Mouse (Mus musculus): ENCODE measurements around the gene Tent5b.

Tent5b gene

DNA sequence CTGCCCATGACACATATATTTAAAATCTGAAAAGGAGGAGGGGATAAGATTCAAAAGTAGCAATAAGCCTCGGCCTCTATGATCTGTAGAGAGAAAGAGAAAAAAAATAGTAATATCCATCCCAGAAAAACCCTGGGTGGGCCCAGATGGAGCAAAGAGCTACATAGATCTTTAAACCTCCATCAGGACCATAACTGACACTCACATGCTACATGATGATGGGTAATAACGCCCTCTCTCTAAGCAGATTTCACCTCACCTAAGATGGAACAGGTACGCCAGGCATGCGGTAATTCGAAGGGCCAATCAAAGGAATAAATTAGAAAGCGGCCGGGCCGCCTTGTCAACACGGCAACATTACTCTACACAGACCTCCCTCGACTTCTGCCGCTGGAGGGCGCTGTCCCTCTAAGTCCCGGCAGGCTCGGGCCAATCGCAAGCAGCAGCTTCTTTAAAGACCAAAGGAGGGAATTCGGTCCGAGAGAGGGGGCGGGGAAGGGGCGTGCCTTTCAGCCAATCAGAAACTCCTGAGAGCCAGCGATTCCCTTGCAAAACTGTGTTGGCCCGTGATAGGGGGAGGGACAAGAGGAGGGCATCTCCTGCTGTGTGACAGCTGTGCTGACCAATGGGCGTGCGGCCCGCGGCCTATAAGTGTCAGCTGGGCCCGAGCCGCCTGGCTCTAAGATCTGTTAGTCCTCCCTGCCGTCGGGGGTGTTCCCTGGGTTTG, at the start of gene Tent5b:
TSS of gene Tent5b (plus strand) at position 675 of the 727 bp plus-strand sequence.
- DNase-seq (ENCODE audit: low spot score), result peak; percentile 99

DNA sequence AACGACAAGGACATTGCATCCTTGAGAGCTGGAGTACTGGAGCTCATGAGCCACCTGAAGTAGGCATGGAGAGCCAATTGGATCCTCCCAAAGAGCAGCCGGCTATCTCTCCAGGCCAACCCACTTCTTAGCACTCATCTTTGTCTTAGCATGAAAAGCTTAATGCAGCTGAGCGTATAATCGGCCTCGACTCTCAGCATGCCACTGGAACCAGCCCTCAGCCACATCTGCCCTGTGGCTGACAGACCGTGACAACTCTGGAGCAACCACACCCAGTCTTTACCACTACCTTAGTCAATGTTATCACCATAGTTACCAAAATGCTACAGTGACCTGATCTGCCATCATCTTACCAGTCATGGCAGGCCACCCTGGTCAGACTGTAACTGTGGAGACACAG, 48.4 kb upstream of the Tent5b start:
- no peak for DNase-seq (ENCODE audit: low spot score)

DNA sequence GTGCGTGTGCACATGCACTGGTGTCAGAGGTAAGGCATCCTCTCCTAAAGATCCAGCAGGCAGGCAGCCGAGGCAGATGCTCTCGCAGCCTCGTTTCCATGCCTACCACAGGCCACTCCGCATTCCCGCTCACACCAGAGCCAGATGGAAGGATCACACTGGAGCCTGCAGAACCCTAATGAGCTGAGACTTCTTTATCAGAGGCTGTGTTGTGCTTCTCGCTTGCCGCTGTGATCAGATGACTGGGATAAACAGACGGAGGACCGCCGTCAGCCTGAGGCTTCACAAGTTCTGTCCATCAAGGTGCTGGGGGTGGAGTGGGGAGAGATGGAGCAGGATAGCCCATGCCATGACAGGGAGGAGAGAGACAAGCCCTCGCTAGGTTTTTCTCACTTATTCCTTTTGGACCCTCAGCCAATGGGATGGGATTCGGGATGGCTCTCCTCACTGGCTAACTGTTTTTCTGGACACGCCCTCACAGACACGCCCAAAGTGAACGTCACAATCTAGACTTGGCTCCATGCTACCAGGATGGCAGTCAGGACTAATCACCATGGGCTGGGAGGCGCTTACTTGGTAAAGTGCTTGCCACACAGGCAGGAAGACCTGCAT, 47.3 kb upstream of the Tent5b start:
- no peak for DNase-seq (ENCODE audit: low spot score)

DNA sequence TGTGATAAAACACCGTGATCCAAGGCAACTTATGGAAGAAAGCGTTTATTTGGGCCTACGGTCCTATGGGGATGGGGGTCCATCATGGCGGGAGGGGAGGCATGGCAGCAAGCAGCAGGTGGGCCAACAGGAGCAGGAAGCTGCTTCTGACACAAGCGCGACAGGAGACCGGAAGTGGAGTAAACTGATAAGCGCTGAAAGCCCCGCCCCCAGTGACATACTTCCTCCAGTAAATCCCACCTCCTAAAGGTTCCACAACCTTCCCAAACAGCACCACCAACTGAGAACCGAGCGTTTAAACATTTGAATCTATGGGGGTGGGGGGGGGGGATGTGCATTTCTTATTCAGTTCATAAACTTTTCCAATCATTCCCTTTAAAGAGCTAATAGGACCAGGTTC, 44.0 kb upstream of the Tent5b start:
- DNase-seq (ENCODE audit: low spot score), result no peak

DNA sequence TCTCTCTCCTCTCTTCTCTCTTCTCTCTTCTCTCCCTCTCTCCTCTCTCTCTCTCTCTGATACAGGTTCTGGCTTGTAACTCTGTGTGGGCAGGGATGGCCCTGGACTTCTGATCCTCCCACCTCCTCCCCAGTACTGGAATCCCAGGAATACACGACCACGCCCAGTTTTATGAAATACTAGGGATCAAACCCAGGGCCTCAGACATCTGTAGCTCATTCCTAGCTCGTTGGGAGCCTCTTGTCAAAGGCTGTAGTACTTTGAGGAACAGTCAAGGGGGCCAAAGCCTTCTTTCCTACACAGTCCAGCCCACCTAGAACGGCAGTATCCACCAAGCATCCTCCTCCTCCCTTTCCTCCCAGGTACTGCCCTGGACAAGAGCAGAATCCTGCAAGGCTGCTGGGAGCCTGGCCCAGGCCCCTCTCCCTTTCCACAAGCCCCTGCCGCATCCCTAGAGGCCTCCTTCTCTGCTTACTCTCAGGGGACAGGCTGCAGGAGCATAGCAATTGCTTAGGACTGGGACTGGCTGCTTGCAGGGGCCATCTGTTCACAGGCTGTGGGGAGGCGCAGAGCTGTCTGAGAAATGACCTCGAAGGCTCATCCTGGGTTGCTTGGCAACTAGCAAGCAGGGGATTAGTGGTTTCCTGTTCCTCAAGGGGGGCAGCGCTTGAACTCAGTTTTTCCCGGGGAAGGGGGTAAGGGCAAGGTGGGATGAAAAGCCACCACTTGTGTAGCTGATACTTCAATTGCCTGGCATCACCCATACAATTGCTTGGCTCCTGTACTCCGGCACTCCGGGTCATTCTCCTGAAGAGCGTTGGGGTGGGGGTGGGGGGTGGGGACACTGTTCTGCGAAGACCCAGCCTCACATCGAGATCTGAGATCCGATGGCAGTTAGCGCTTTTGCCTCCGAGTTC, 40.2 kb upstream of the Tent5b start:
- DNase-seq (ENCODE audit: low spot score), result no peak

DNA sequence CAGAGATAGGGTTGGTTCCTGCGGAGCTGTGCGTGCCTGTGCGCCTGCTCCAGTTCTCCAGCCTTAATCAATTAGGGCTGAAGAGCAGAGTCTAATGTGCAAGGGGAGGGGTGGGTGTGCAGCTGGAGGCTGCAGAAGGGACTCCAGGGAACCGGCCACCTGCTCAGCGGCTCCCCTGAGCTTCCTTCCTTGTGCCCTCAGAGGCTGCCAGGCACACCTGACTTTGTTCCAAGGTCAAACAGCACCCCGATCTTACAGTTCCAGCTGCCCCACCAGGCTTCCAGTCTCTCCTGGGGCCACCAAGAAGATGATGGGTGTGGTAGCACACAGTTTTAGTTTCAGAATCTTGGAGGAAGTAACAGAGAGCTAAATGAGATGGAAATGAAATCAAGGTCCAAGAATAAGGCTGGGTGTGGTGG, 39.5 kb upstream of the Tent5b start:
- no peak for DNase-seq (ENCODE audit: low spot score)

DNA sequence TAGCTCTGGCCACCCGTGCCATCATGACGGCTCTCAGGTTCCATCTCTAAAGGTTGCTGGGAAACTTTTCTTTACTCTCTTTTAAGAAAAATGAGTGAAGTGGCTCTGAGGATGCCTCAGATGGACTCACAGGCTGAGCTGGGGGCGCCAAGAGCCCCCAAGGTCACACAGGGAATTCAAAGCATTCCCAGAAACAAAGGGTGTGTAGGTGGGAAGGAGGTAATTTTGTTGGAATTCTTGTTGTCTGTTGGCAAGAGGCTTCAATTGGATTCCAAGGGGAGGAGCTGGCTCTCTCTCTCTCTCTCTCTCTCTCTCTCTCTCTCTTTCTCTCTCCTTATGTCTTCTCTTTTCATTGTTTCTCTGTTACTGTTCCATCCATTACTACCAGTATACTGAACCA, 37.7 kb upstream of the Tent5b start:
- DNase-seq (ENCODE audit: low spot score), result no peak

DNA sequence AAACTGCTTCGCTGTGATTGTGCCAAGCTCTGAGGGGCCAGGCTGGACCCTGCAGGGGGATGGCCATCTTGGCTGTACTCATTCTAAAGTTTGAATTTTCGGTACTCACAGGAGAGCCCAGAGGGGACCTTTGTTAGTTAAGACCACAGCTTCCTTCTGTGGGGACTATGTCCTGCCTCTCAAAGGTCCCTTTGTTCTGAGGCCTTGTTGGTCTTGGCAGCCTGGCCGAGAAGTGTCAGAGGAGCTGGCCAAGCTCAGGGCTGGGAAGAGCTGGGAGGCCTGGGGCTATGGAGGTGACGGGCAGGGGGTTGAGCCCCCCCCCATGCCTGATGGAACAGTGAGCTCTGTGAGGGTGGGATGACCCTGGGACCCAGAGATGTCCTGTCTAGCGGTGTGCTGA, 36.8 kb upstream of the Tent5b start:
- no peak for DNase-seq (ENCODE audit: low spot score)

DNA sequence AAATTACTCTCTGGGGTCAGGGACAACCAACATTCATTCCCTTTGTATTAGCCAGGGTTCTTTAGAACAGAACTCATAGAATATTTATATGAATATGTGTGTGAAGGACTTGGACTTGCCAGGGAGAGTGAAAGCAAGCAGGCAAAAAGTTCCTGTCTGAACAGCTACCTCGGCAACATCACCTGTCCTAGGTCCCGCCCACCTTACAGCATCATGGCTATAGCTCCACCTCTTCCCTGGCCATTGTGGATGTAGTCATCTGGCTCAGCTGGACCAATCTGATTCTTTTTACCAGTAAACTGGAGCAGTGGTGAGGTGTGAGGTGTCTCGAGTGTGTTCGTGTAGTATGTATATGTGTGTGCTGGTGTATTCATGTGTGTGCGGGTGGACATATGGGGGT, 34.2 kb upstream of the Tent5b start:
- DNase-seq (ENCODE audit: low spot score), result no peak

DNA sequence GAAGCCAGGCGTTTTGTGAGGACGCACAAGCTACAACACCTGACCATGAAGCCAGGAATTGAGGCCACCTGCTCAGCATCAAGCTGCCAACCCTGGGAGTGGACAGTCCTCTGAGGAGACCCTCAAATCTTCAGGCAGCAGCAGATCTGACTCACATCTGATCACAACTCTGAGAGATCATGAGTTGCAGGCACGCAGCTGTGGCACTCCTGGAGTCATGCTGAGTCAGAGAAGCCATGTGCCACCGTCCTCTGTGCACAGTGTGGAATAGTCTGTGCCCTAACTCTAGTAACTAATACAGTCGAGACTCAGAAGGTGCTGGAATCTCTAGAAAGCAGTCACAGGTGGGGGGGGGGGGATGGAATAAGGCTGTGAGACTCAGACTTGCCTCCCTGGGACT, 32.6 kb upstream of the Tent5b start:
- DNase-seq (ENCODE audit: low spot score), result no peak

DNA sequence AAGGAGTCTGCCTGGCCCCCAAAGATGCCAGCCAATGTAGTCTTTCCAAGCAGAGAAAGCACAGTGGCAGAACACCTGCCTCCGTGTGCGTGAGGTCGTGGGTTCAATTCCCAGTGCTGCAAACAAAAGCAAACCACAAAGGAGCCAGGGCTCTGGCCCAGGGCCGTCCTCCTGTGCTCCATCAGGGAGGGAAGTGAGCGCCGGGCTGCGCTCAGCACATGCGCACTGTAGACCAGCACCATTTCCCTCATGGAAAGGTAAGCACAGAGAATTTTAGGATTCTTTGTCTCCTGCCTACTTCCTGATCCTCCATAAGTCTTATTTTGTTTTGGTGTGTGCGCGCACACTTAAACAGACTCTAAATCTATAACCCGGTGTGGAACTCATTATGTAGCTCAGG, 32.0 kb upstream of the Tent5b start:
- no peak for DNase-seq (ENCODE audit: low spot score)

DNA sequence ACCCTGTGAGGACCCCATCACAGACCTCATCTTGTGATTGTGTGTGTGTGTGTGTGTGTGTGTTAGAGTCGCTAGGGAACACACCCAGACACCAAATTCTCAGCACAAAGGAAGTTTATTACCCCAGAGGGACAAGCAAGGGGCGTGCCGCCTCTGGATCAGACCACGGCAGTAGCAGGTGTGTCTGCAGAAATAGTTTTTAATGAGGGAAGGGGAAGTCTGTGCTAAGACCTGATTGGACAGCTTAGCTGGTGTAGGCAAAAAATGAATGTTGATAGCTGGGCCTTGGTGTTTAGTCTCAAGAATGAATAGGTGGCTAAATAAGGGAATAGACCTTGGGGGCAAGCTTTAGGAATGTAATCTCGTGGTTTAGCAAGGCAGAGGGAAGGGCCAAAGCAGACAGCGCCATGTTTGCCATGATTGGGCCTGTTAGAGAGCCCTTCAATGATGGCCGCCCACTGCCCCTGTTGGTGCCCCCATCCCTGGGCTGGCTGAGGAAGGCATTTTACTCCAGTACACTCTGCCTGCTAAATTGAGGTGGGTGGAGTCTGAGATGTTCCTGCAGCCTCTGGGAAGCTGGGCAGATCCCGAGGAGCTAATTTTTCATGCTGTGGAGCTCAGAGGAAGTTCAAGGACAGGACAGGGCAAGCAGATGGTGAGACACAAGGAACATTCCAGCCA, 31.1 kb upstream of the Tent5b start:
- no peak for DNase-seq (ENCODE audit: low spot score)

DNA sequence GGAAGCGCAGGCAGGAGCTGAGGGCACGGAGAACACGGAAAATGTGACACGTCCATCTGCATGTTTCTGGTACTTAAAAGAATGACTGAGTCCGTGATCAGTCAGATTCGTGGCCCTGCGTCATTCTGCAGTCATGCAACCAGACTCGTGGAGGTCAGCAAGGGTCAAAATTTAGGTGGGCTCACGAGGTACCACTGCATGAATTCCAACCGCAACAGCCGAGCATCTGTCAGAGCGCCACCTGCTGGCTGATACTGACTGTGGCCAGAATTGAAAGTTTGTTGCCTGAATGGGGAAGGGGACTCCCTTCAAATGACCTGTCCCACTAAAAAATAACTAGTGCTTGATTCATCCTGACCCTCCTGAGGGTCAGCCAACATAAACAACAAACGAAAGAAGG, 30.2 kb upstream of the Tent5b start:
- DNase-seq (ENCODE audit: low spot score), result peak; percentile 26

DNA sequence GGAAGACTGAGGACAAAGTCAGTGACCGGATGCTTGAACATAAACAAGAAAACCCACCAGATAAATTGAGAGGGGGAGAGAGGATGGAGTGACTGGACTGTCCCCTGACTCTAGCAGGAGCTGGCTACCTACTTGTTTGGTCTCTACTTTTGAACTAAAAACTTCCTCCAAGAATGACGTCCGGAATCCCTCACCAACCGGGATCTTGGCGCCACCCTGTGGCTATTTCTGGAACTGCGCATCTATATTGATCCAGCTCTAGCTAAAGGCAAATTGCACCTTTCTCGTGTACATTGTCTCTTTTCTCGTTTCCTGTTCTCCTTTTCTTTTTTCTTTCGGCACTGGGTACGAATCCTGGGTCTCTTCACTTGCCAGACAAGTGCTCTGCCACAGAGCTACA, 28.4 kb upstream of the Tent5b start:
- peak; percentile 82 for DNase-seq (ENCODE audit: low spot score)

DNA sequence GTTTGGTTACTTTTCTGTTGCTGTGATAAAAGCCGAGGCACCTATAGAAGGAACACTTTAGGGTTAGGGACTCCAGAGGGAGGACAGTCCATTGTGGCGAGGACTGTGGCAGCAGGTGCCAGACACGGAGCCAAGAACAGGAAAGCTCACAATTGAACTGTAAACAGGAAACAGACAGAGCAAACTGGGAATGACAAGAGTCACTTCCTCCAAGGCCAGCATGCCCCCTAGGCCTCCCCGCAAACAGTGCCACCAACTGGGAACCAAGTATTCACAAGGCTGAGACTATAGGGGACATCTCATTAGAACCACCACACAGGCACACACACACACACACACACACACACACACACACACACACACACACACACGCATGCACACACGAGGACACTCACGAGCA, 27.5 kb upstream of the Tent5b start:
- peak; percentile 39 for DNase-seq (ENCODE audit: low spot score)

DNA sequence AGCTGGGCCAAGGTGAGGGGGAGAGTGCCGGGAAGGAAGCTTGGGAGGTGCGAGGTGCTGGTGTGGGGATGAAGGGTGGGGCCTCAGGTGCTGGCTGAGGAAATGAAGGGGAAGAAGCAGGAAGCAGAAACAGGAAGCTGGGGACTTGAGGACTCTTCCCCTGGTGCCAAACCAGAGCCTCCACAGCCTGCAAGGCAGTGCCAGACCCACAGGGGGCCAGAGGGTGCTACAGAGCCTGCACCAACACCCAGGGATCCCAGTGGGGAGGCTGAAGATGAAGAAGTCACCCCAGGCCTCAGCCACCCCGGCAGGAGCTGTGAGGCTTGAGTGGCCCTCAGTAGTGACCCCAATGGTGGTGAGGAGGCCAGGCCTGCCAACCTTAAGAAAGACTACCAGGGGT, 21.9 kb upstream of the Tent5b start:
- DNase-seq (ENCODE audit: low spot score), result no peak

DNA sequence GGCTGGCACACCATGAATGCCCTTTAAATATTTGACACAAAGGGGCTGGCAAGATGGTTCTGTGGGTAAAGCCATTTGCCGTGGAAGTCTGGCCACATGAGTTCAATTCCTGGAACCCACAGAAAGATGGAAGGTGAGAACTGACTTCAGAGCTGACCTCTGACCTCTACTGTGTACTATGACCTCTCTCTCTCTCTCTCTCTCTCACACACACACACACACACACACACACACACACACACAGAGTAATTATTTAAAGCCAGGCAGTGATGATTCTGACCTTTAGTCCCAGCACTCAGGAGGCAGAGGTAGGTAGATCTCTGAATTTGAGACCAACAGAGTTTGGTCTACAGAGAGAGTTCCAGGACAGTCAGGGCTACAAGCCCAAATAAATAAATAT, 19.9 kb upstream of the Tent5b start:
- DNase-seq (ENCODE audit: low spot score), result no peak

DNA sequence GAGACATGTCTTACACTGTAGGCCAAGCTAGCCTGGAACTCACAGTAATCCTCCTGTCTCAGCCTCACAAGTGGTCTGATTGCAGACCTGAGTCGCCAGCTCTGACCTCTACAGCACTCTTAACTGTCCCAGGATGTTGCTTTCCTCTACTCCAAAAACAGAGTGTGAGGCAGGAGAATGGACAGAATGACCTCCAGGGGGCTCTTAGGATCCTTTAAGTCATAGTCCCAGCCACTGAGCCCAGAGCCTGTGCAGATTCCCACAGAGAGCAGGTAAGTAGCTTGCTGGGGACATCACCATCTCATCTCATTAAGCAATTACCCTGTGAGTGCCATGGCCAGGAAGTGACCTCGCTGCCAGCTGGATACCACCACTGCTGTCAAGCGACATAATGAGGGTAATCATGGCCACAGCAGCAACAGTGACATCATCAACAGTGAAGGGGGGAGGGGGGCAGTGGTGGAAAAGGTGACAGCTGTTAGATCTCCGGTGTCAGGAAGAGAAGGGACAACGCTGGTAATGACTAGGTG, 19.1 kb upstream of the Tent5b start:
- no peak for DNase-seq (ENCODE audit: low spot score)

DNA sequence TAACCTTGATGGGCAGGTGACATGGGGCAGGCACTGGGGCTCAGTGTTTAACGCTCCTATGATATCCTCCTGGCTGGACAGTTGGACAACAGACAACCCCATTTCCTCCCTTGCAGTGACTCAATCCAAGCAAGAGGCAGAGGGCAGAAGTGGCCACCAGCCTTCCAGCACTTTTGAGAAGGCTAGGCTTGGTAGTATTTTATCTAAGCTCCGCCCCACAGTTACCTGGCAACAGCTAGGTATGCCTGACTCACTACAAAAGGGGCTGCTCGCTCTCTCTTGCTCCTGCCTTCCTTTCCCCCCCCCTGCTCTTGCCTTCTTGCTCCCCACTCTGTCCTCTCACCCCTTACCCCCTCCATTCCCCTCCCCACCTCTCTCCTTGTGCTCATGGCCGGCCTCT, 18.6 kb upstream of the Tent5b start:
- DNase-seq (ENCODE audit: low spot score), result no peak

DNA sequence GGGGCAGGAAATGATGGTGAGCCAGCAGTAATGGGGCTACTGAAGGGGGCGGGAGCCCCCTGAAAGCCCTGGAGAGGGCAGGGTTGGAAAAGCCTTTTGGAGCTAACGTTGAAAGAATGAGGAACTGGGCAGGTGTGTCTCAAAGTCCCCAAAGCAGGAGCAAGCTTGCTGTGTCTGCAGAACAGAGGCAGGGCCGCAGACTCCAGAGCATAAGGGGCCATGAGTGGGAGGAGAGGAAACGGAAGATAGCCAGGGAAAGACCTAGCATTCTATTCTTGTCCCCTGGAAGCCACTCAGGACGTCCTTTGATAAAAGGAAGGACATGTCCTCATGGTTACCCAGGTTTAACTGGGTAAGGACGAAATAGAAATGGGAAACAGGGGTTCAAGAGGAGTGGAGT, 16.7 kb upstream of the Tent5b start:
- DNase-seq (ENCODE audit: low spot score), result no peak

DNA sequence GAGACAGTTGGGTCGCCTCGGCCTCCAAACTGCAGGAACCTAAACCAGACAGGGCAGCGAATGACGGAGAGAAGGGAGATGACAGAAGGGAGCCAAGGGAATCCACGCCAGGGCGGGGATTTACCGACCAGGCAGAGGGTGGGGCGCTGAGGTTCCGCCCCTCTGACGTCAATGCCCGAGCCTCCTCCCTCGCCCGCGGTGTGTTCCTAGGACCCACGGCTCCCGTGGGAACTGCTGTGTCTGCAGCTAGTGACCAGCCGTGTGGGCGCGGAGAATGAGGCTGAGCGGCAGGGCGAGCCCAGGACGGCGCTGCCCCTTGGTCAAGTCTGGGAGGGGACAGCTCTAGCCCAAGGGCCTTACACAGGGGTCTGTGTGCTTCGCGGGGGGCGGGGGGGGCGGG, 11.9 kb upstream of the Tent5b start:
- peak; percentile 86 for DNase-seq (ENCODE audit: low spot score)

DNA sequence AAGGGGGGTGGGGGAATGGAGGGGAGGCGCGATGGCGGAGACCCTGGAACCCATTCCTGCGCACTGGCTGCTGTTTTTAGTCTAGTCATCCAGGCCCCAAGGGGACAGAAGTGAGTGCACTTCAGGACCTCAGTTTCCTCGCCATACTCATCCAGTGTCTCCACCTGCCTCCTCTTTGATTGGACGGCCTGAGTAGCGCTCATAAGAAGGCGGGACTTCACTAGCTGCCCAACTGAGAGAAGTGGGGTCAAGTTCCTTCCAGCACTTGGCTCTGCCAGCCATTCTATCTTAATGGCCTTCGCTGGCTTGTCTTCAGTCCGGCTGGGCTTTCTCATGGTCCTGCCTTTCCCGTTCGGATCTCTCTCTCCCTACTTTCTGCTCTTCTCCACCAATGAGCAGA, 10.8 kb upstream of the Tent5b start:
- DNase-seq (ENCODE audit: low spot score), result no peak
